Mouse (Mus musculus): ENCODE data around the gene Grasp. TPM values are rescaled to one million over a fixed set of nuclear protein-coding genes. Genes with fewer than 3 reads are reported as not detected.

The Grasp gene
- polyA plus RNA-seq, 1 experiment from 2014 or later = 4.1 TPM

DNA sequence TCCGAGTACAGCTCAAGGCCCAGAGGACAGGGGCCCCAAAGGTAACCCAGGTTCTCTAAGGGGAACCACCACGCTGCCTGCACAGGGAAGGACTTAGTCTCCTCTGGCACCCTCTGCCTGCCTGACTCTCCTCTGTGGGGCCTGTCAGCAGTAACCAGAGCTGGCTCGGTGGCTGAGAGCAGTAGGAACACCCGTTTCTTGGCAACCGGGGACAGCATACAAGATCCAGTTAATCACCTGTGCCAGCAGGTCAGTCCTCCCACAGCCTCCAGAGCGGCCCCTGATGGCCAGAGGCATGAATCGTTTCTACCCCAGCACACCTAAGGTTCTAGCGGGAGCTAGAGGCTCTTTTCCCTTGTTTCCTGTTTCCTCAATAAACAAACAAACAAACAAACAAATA is 18.7 kb downstream of the Grasp start:
- no peaks in the 10 kb centered on the region for H3K36me3 ChIP-seq (ENCODE audit: control insufficient read depth, insufficient read depth, low read length)
- no peak overlapping the region for H3K4me2 ChIP-seq
- peak overlapping the region; percentile 97; the same call in 1 of the 2 replicates for H3K27ac ChIP-seq (ENCODE audit: low read depth, low read length)
- whole genome bisulfite sequencing (ENCODE audit: insufficient replicate concordance) = 28% methylated on average over 8 of the region's 8 CpGs
- no peaks in the 10 kb centered on the region for H3K9me3 ChIP-seq (replicated peaks; ENCODE audit: control insufficient read depth, low read length)
- ATAC-seq (replicated peaks; ENCODE audit: insufficient number of reproducible peaks, low FRiP score, low TSS enrichment) = no peak
- H3K4me3 ChIP-seq (ENCODE audit: low read depth, low read length) = no peak overlapping the region
- H3K9ac ChIP-seq (ENCODE audit: low read depth, low read length) = no peak overlapping the region
- peaks cover 27% of the 10 kb centered on the region for H3K4me1 ChIP-seq (ENCODE audit: control insufficient read depth, insufficient read depth, low read length)
- H3K27me3 ChIP-seq (ENCODE audit: control insufficient read depth, insufficient read depth, low read length) = 0 out of 2 replicates have a peak, but pooled peaks cover 4% of the 10 kb centered on the region

DNA sequence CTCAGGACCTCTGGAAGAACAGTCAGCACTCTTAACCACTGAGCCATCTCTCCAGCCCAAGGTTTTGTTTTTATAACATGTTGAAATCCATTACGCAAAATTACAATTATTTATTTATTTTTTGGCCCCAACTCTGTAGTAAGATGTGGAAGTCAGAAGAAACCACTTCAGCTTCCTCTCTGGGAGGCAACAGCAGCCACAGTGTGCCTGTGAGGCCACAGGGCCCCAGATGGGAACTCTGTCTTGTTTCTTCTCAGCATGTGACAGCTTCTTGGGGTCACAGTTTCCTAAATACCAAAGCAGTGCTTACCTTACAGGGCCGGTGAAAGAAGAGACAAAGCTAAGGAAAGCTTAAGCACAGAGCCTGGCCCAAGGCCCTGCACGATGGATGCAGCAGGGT is 20.0 kb downstream of the Grasp start:
- Histone ChIP-seq H3K9me3 (replicated peaks; ENCODE audit: control insufficient read depth, low read length) (no peaks in the 10 kb centered on the region), H3K4me1 (ENCODE audit: control insufficient read depth, insufficient read depth, low read length) (peaks cover 31% of the 10 kb centered on the region), H3K4me2 (no peak overlapping the region), H3K9ac (ENCODE audit: low read depth, low read length) (no peak overlapping the region), H3K27ac (ENCODE audit: low read depth, low read length) (no peak overlapping the region), H3K36me3 (ENCODE audit: control insufficient read depth, insufficient read depth, low read length) (no peaks in the 10 kb centered on the region), H3K27me3 (ENCODE audit: control insufficient read depth, insufficient read depth, low read length) (no peaks in the 10 kb centered on the region), H3K4me3 (ENCODE audit: low read depth, low read length) (no peak overlapping the region)
- WGBS (ENCODE audit: insufficient replicate concordance) = 64% methylated on average over 3 of the region's 3 CpGs
- ATAC-seq (replicated peaks; ENCODE audit: insufficient number of reproducible peaks, low FRiP score, low TSS enrichment) = no peak

DNA sequence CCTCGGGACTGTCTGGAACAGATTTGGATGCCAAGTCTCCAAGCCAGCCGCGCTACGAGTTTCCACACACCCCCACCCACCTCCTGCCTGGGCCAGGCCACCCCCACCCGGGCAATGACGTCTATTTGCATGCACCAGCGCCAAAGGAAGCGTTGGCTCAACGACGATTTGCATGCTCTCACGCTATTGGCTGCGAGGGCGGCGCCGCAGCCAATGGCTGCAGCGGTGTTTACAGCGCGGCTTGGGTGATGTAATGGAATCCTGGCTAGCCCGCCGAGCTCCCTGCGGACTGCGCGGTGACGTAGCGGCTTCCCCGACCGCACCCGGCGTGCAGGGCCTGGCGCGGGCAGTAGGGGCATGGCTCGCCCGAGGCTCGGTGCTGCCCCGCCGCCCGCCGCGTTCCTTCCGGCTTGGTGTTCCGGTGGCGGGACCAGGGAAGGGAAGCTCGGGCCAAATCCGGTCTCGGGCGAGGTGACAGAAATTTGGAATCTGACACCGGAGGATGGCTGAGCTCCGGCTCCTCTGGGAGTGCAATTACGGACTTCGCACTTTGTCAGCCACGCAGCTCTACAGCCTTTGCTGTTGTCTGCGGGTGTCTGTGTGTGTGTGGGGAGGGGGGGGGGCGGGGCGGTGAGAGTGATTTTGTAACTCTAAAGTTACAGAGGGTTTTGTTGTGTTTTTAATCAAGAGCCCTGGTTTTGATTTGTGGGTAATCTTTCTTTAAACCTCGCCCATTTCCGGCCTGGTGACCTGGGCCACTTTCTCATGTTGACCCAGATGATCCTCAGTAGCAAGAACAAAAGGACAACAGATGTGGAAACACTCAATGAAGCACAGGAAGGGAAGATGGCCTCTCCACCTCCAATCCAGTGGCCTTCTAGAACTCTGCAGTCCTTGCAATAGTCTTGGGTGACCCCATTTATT is 22.5 kb downstream of the Grasp start:
- WGBS (ENCODE audit: insufficient replicate concordance) = 2% methylated on average over 56 of the region's 56 CpGs
- Histone ChIP-seq H3K4me1 (ENCODE audit: control insufficient read depth, insufficient read depth, low read length) (peaks cover 27% of the 10 kb centered on the region), H3K27ac (ENCODE audit: low read depth, low read length) (peak overlapping the region; percentile 89), H3K9me3 (replicated peaks; ENCODE audit: control insufficient read depth, low read length) (no peaks in the 10 kb centered on the region), H3K27me3 (ENCODE audit: control insufficient read depth, insufficient read depth, low read length) (no peaks in the 10 kb centered on the region), H3K4me3 (ENCODE audit: low read depth, low read length) (peak overlapping the region; percentile 34), H3K4me2 (peak overlapping the region; percentile 68), H3K36me3 (ENCODE audit: control insufficient read depth, insufficient read depth, low read length) (no peaks in the 10 kb centered on the region), H3K9ac (ENCODE audit: low read depth, low read length) (peak overlapping the region; percentile 75)
- ATAC-seq (replicated peaks; ENCODE audit: insufficient number of reproducible peaks, low FRiP score, low TSS enrichment) = peak; percentile 97

DNA sequence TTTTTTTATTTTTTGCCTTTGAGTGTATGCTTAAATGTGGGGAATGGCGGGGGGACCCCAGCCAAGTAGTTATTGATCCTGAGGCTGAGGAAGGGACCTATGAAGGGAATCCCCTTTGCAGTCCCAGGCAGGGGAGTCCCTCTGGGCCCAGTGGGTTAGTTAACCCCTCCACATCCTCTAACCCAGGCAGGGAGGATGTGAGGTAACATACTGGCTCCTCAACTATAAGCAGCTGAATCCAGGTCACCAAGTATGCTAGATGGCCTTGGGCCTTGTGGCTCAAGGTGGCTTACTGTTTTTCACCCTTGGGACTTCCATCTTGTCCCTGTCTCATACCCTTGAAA is 23.1 kb downstream of the Grasp start:
- WGBS (ENCODE audit: insufficient replicate concordance) = 86% methylated on average over 1 of the region's 1 CpGs
- no peak for ATAC-seq (replicated peaks; ENCODE audit: insufficient number of reproducible peaks, low FRiP score, low TSS enrichment)
- Histone ChIP-seq H3K27me3 (ENCODE audit: control insufficient read depth, insufficient read depth, low read length) (no peaks in the 10 kb centered on the region), H3K27ac (ENCODE audit: low read depth, low read length) (peak overlapping the region; percentile 89; the same call in 1 of the 2 replicates), H3K36me3 (ENCODE audit: control insufficient read depth, insufficient read depth, low read length) (no peaks in the 10 kb centered on the region), H3K9ac (ENCODE audit: low read depth, low read length) (peak overlapping the region; percentile 75; the same call in 1 of the 2 replicates), H3K4me2 (peak overlapping the region; percentile 68), H3K4me3 (ENCODE audit: low read depth, low read length) (no peak overlapping the region), H3K9me3 (replicated peaks; ENCODE audit: control insufficient read depth, low read length) (no peaks in the 10 kb centered on the region), H3K4me1 (ENCODE audit: control insufficient read depth, insufficient read depth, low read length) (peaks cover 20% of the 10 kb centered on the region)

DNA sequence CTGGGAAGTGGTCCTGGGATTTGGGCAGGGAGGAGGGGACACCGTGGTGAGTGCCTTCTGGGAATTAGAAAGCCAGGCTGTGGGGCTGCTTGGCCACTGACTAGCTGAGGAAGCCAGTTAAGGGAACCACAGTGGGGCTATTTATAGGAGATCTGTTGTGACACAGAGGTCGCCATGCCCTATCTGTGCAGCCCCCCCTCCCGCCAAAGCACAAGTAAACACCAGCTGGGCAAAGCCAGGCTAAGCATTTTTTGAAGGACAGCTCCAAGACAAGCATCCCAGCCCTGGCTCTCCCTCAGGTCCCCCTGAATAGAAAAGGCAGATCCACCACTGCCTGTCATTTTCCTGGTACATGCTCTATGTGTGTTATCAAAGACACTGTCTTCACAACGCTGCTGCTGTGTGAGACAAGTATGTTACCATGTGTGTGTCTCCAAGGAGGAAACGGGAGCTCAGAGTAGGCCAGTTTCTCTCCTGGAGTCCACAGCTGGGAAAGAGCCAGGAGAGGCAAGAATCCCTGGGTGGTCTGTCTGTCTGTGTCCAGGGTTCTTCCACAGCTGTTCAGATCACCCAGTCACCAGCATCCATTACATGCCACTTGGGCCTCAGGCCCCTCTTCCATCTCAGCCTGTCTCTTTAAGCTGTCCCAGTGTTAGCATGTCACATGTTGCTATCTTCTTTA is 24.2 kb downstream of the Grasp start:
- WGBS (ENCODE audit: insufficient replicate concordance) = 22% methylated on average over 5 of the region's 5 CpGs

DNA sequence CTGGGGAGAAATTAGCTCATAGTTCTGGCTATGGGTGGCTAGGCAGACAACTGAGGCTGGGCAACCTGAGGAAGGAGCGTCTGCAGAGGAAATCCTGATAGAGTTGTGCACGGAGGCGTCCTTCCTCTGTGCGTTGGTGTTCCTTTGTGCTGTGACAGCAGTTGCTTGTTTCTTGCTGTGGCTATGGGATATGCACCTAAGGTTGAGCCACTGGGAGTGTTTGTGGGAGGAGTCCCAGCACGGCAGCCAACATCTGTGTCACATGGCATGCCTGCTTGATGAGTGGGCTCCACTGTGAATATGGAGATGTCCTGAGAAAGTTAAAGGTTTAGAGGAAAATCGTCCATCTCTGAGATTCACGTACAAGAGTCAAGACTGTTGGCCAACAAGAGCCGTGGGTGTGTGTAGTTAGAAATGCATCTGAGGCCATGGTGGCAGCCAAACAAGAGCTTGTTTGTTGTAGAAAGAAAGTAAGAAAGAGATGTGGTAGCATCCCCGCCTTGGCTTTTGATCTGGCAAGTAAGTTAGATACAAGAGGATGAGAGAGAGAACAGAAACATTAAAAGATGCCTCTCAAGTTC is 26.3 kb downstream of the Grasp start:
- Histone ChIP-seq H3K9ac (ENCODE audit: low read depth, low read length) (no peak overlapping the region), H3K4me2 (no peak overlapping the region), H3K27me3 (ENCODE audit: control insufficient read depth, insufficient read depth, low read length) (no peaks in the 10 kb centered on the region), H3K4me1 (ENCODE audit: control insufficient read depth, insufficient read depth, low read length) (peaks cover 29% of the 10 kb centered on the region), H3K27ac (ENCODE audit: low read depth, low read length) (no peak overlapping the region), H3K4me3 (ENCODE audit: low read depth, low read length) (no peak overlapping the region), H3K9me3 (replicated peaks; ENCODE audit: control insufficient read depth, low read length) (no peaks in the 10 kb centered on the region), H3K36me3 (ENCODE audit: control insufficient read depth, insufficient read depth, low read length) (no peaks in the 10 kb centered on the region)
- 67% methylated on average over 9 of the region's 9 CpGs for WGBS (ENCODE audit: insufficient replicate concordance)
- no peak for ATAC-seq (replicated peaks; ENCODE audit: insufficient number of reproducible peaks, low FRiP score, low TSS enrichment)

More for the DNA sequence above, 24.2 kb downstream of the Grasp start:
- Histone ChIP-seq H3K4me3 (ENCODE audit: low read depth, low read length) (no peak overlapping the region), H3K36me3 (ENCODE audit: control insufficient read depth, insufficient read depth, low read length) (no peaks in the 10 kb centered on the region), H3K9ac (ENCODE audit: low read depth, low read length) (peak overlapping the region; percentile 46), H3K4me2 (0 out of 2 replicates have a peak overlapping the region, but pooled peaks have one; percentile 3), H3K27me3 (ENCODE audit: control insufficient read depth, insufficient read depth, low read length) (no peaks in the 10 kb centered on the region), H3K4me1 (ENCODE audit: control insufficient read depth, insufficient read depth, low read length) (peaks cover 19% of the 10 kb centered on the region), H3K9me3 (replicated peaks; ENCODE audit: control insufficient read depth, low read length) (no peaks in the 10 kb centered on the region), H3K27ac (ENCODE audit: low read depth, low read length) (peak overlapping the region; percentile 85)
- no peak for ATAC-seq (replicated peaks; ENCODE audit: insufficient number of reproducible peaks, low FRiP score, low TSS enrichment)

DNA sequence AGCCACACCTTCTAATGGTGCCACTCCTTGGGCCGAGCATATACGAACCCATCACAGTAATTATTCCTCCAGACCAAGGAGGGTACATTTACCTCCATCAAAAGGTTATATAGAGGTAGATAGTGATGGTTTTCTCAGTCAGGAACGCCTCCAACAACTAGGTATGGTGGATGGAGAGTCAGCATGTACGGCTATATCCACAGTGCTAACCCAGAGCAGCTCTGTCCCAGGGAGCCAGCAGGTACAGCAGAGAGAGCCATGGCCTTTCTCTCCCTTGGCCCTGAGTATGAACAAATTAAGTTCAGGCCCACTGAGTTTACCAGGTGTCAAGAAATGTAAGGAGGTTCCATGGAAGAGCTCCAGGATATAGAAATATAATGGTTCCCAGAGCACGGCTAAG is 27.9 kb downstream of the Grasp start:
- H3K4me1 ChIP-seq (ENCODE audit: control insufficient read depth, insufficient read depth, low read length) = peaks cover 30% of the 10 kb centered on the region

DNA sequence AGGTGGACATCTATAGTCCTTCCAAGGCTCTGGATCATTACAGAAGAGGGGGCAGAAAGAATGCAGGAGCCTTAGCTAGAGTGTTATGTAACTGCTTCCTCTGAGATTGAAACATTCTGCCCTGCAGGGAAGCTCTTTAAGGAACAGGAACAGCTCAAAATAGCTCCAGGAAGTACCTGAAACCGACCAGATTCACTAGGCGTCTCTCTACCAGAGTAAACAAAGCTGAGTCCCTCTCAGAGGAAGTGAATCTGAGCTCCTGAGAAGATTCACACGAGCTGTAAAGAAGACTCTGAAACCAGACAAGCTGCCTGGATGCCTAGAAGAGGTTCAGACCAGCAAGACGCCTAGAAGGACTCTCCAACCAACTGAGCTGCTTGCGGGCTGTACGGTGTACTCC is 28.6 kb downstream of the Grasp start:
- H3K4me2 ChIP-seq = no peak overlapping the region
- H3K4me1 ChIP-seq (ENCODE audit: control insufficient read depth, insufficient read depth, low read length) = peaks cover 25% of the 10 kb centered on the region
- no peak overlapping the region for H3K27ac ChIP-seq (ENCODE audit: low read depth, low read length)
- H3K27me3 ChIP-seq (ENCODE audit: control insufficient read depth, insufficient read depth, low read length) = no peaks in the 10 kb centered on the region
- H3K36me3 ChIP-seq (ENCODE audit: control insufficient read depth, insufficient read depth, low read length) = no peaks in the 10 kb centered on the region
- no peak overlapping the region for H3K9ac ChIP-seq (ENCODE audit: low read depth, low read length)
- no peak for ATAC-seq (replicated peaks; ENCODE audit: insufficient number of reproducible peaks, low FRiP score, low TSS enrichment)
- H3K9me3 ChIP-seq (replicated peaks; ENCODE audit: control insufficient read depth, low read length) = no peaks in the 10 kb centered on the region
- 72% methylated on average over 6 of the region's 6 CpGs for WGBS (ENCODE audit: insufficient replicate concordance)
- H3K4me3 ChIP-seq (ENCODE audit: low read depth, low read length) = no peak overlapping the region

More for the DNA sequence above, 27.9 kb downstream of the Grasp start:
- no peaks in the 10 kb centered on the region for H3K27me3 ChIP-seq (ENCODE audit: control insufficient read depth, insufficient read depth, low read length)
- no peak overlapping the region for H3K4me3 ChIP-seq (ENCODE audit: low read depth, low read length)
- no peak overlapping the region for H3K27ac ChIP-seq (ENCODE audit: low read depth, low read length)
- no peak overlapping the region for H3K4me2 ChIP-seq
- no peak overlapping the region for H3K9ac ChIP-seq (ENCODE audit: low read depth, low read length)
- no peaks in the 10 kb centered on the region for H3K36me3 ChIP-seq (ENCODE audit: control insufficient read depth, insufficient read depth, low read length)
- no peak for ATAC-seq (replicated peaks; ENCODE audit: insufficient number of reproducible peaks, low FRiP score, low TSS enrichment)
- no peaks in the 10 kb centered on the region for H3K9me3 ChIP-seq (replicated peaks; ENCODE audit: control insufficient read depth, low read length)
- WGBS (ENCODE audit: insufficient replicate concordance) = 89% methylated on average over 5 of the region's 5 CpGs

Data from heart, embryonic 11.5 days (tissue).